Mouse (Mus musculus): Measurements from ENCODE around the gene Sema5a.

The Sema5a gene

DNA sequence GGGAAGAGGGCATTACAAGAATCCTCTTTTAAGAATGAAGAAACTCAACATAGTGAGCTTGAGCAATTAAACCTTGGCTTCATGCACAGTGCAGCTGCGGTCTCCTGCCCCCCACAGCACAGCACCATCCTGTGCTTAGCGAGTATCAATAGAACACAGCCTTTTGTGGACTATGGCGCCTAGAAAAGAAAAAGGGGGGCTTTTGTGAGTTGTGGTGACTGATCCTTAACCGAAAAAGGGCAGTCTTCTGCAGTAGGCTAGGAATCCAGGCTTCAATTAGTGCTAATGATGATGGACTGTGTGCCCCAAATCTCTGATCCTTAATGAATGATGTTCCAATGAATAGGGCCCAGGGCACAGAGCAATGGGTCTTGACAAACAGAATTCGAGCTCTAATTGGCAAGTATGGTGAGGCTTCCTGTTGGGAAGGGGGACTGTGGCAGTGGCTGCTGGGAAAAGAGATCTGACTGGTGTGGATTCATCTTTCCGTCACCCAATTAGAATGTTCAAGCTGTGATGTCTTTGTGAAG is 324.3 kb downstream of the Sema5a start:
- DNase-seq: no peak

DNA sequence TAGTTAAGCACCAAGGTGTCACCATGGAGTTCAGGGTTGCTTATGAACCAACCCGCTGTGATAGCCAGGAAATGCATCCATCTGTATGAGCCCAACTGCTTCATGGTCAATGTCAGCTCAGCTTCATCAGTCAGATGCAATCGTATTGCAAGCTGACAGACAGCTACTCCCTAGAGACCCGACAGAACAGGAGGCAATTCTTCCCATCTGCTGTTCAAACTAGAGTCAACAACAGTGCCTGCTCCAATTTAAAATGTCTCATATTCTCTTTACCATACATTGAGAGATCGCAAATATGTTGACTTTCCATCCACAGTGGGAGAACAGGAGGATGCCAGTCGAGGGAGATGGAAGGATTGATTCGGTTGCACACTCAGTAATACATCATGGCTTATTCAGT is 329.7 kb downstream of the Sema5a start:
- DNase-seq: no peak

DNA sequence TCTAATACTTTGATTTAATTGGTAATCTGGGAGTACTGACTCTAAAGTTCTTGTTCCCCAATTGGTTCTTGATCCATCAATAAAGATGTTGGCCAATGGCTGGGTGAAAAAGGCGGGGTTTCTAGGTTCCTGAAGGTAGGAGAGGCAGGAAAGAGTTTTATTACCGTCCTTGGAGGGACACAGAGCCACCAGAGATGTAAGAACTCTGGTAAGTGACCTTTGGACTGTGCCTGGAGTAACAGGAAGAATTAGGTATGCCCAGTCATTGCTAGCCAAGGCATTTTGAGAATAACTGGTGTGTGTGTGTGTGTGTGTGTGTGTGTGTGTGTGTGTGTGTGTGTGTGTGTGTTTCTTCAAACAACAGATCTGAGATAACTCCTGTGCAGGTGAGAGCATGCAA is 330.6 kb downstream of the Sema5a start:
- no peak for DNase-seq

DNA sequence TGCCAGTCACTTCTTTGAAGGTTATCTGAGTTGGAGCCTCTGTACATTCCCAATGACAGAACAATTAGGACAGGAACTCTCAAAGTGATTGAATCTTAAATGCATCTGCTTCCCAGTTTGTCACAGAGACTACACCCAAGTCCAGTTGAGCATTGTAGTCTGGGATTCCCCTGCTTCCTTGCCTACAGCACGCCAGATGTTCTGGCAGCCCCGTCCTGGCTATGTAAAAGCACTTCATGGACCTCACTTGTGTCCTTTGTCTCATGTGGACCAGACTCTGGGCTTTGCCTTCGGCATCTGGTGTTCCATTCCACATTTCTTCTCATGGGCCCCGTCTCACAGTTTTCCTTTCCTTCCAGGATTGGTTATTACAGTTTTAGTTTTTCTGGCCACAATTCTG is 334.7 kb downstream of the Sema5a start:
- DNase-seq: no peak

DNA sequence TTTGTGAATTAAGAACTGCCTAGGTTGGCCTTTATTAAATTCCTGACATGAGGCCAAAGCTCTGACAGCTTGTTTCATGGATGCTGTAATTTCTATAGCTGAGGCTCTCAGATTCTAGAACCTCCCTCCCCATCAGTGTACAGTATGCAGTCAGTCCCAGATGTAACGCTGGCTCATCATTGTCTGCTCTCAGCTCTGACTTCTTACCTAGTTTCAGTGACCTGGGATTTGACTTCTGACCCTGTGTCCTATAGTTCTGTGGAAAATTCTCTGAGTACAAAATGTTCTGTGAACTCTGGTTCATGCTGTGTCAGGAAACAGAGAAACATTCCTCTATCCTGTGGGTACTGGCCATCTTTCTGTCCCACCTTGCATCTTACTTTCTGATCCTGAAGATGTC is 346.0 kb downstream of the Sema5a start:
- DNase-seq: no peak

DNA sequence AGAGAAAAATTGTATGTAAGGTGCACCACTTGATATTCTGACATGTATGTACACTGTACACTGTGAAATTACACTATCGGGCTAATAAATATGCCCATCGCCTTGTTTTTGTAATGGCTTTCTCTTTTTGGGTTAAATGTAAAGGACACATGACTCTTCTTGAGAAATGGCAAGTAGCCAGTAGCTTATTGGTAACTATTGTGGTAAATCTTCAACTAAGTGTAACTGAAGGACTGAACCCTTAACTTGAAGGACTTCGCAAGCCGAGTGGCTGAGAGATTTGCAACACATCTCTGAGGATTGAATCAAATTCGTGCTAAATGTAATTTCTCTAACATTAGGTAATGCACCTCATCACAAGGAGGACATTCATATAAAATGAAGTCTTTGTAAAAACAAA is 349.1 kb downstream of the Sema5a start:
- DNase-seq: no peak

DNA sequence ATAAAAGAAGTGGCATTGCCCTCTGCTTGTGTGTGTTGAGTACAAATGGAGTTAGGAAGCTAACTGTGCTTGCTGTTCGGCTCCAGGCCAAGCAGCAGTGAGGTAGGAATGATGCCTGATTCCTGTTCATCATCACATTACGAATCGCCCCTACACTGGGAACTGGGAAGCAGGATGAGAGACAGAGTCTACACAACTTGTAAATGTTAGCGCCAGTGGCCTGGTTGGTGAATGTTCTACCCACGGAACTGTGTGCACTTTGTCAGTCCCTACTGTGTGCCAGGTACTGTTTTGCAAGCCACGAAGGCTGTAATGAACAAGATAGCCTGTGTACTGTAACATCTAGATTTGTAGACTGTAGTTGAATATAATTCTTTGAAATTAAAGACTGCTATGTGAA is 352.0 kb downstream of the Sema5a start:
- no peak for DNase-seq

DNA sequence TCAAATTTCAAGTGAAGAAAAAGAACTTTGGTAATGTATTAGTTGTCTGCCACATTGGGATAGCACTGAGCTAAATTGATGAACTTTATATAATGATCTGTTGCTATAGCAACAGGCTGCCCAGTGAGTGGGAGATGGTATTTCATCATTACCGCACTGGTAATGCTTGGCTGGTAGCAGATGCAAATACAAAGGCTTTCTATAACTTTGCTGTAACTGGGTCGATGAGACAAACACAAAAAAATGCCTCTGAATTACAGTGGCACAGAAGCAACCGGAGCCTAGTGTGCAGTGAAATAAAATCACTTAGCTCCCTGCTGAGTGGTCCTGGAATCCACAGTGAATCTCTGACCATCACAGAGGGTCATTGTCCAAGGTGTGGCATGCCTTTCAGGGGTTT is 352.6 kb downstream of the Sema5a start:
- no peak for DNase-seq

DNA sequence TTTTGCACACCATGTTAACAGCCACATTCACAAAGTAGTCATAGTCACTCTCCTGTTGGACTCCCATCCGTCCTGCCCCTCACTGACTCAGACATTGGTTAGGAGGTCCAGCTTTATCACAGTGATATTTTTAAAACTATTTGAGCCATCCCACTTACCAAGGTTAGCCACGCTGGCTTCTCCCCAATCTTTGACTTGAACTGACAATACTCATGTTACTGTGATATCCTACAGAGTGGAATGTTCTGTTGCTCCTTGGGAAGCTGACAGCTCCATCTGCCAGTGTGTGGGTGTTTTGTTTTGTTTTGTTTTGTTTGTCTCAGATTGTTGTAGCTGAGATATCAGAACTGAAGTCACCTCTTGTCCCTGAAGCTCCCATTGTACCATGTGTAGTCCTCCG is 362.6 kb downstream of the Sema5a start:
- DNase-seq: peak; percentile 57

DNA sequence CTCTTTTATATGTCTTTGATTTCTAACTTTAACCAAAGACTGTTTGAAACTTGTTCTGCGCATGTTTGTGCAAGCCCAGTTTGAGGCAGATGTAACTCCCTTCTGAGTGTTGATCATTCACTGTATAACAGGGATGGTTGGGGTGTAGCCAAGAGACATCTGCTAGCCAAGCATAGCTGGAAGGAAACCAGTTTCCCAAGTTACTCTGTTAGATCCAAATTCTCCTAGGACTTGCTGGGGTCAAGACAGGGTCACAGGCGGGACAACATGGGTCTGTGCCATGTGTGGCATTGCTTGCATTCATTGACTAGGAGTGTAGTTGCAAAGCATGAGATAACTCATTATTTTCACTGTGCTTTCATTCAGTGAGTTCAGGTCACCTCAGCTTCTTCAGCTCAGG is 366.2 kb downstream of the Sema5a start:
- DNase-seq: no peak

DNA sequence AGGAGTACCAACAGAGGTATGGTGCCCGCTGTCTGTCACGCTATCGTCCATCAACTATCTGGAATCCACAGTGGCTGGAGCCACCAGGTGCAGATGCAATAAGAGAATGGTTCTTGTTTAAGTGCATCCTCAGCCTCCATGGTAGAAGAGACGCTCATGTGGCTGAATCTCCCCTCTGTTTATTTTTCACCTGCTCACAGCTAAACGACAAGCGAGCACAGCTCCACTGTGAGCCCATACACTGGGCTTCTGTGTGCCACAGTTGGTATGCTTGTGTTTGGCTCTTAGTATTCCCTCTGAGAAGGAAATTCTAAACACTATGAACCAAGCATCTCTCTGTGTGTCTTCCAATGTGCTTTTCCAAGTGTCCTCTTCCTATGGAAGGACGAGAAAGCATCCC is 366.6 kb downstream of the Sema5a start:
- DNase-seq: no peak

DNA sequence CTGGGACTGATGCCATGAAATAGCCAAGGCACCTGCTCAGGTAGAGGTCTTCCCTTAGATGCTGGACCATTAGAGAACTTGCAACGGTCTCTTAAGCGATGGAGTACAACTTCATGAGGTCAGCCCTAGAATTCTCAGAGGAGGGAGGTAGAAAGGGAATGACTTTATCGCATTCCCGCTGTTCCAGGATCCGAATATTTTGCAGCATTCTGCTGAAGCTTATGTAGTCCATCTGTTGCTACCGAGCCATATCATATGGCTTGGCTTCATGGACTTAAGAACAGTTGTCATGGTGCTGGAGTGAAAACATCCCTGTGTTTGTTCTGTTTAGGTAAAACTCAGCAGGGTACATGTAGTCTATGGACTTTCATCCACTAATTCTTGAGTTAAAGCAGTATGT is 369.1 kb downstream of the Sema5a start:
- peak; percentile 50 for DNase-seq

DNA sequence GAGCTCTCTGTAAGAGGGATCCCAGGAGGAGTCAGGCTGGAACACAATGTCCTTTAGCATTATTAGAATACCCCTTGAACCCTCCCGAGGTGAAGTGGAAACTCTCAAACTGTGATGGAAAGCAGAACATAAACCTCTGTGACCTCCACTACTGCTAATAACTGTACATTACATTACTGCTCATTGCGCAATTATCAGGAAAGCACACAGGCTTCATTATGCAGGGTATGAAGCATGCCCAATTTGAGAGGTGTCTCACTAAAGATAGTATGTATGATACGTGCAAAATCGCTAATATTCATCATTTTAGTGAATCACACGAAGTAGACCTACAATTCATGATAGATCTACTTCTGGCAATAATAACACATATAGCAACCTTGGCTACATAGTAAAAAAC is 371.2 kb downstream of the Sema5a start:
- no peak for DNase-seq

DNA sequence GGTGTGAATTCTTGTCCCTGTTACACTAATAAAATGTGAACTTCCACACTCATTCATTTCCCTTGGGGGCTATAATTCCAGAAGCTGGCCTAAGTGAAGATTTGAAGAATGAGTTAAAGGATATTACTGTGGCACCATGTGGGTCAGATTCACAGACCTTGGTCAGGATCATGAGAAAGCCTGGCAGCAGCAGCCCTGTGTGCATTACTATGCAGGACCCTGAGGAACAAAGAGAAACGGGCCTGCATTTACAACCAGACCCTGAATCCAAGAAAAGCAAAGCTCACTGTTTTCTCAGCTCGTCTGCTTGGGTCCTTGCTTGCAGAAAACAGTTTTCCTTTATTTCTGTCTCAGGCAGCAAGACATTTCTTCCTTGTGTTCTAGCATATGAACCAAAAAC is 374.6 kb downstream of the Sema5a start:
- no peak for DNase-seq

DNA sequence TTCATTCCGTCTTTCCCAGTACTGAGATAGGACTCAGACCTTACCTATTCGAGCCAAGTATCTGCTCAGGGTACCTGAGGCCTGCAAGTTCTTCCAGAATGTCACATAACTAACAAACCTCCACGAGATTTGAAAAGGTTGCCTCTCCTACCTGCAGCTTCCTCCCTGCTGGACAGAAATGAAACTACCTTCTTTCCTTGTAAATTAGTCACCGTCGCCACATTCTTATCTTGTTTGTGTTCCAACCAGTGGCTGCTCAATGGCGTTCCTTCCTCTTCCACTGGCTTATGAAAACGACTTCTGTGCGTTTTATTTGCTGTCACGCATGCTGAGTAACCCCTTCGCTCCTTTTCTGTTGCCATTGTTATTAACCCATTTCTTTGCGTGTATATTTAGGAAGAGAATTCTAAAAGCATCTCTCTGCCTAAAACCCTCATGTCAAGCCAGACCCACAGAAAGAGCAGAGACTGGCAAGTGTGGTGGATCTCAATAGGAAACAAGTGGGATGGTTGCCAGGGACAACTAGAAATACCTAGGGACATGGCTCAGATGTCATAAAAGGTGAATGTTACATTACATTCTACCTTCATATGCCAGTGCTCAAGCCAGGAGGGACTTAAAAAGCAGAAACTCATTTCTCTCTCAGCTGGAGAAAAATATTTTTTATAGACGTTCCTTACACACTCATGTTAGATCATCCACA is 378.6 kb downstream of the Sema5a start:
- DNase-seq: peak; percentile 61

DNA sequence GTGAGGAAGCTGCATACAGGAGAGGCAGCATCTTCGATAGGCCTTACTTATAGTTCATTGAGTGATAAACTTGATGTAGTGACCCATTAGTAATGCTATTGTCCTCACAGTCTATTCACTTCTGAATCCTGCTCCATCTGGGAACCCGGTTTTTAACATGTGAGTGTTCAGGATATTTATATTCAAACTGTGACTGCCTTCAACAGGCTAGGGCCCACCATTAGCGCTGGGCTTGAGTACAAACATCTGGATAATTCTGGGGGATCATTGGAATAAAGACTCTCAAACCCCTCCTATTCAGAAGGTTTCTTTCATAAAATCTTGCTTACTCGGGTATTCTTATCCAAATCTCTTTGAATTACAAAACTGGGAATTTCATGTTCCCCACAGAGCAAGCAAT is 379.5 kb downstream of the Sema5a start:
- no peak for DNase-seq

DNA sequence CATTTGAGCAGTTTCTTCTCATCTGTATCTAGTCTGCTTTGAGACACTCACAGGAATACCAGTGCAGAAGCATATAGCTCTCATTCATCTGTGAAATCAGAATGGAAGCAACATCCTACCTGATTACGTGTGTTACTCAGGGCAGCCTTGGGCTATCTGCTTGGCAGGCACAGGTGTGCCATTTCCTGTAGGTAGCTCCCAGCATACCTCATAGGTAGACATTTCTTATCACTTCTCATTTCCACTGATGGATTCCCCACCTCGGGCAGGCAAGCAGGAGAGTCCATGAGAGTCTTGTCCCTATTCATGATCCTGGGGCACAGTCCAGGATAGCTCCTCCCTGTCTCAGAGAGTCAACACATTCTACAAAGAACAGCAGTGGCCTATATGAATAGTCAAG is 381.4 kb downstream of the Sema5a start:
- DNase-seq: no peak

DNA sequence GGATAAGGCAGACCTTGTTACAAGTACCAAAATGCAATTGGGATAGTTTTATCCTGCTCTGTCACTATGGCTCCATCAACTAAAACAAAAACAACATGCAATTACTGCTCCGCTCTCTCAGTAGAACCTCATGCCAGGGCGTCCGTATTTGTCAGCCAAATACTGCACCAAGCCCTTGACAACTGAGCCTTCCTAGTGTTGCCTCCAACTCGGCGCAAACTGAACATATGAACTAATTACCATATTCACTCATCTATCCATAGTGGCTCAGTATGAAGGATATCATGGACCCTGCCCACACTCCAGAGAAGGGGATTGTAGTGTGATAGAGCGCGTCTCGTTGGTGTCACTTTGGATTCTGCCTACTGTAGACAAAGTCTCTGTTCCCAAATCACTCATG is 389.1 kb downstream of the Sema5a start:
- no peak for DNase-seq

DNA sequence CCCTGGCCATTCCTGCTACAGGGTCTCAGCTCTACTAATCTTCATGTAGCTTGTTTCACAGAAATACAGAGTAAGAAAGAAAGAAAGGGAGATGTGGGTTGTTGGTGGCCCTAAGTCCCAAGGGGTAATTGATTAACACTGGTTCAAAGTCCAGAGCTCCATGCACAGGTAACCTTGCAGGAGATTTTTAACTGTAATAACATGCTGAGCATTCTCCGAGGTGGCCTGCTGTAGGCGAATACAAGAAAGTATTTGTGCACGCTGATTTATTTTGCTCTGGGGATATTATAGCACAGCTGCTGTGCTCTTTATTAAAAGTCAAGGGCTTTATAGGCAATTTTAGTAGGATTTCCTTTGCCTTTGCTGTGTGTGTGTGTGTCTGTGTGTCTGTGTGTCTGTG is 393.3 kb downstream of the Sema5a start:
- no peak for DNase-seq

DNA sequence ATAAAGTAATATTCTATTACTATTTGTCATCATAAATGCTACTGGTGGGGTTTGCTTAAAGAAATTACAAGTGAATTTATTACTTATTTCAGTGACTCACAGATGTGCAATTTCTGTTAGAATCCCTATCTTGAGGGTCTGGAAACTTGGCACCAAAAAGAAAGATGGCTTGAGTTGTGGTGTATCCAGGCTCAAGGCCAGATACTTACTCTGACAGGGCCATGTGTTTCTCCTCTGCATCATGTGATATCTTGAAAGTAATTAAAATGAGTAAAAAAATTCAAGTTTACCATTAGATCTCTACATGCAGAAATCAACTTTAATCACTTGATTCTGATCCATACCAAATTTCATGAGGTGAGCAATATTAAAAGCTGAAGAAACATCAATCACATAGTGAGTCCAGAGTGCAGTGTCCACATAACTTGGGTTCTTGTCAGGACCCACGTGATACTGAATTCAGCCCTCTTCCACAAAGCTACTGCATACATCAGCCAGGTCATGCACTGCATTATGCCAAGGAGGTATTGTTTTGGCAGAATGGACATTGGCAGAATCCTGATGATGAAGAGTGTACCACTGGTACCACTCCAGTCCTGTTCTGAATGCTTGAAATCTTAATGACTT is 402.6 kb downstream of the Sema5a start:
- no peak for DNase-seq

DNA sequence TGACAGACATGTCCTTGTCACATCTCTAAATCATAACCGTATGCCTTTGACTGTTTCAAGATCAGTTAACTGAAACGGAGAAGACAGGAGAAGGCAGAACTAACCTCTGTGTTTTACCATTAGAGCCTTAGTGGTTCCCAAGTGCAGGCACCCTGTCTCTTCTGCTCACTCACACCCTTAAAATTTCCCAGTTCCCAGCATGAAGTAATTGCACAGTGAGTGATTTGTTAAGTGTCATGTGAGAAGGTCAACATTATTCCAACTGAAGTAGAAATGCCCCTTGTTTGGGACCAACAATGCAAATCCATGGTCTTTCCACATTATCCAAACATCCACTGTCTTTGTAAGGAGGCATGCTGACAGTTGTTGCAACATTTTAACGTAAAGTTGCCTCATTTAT is 409.4 kb downstream of the Sema5a start:
- DNase-seq: no peak

DNA sequence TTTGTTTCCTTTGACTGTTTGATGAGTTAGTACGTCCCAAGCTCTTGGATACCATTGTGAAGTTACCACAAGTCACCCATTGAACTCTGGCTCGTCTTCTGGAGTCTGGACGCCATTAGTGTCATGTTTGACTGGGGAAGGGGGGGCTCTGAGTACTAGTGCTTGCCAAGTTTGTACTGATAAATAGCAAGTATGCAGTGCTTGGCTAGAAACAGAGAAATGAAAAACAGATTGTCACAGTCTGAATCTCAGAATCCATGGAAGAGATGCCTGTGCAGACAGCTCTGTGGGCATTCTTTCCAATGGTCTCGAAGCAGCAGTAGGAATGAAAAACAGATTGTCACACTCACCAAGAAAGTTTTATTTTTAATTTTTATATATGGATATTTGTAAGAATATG is 411.4 kb downstream of the Sema5a start:
- DNase-seq: no peak

DNA sequence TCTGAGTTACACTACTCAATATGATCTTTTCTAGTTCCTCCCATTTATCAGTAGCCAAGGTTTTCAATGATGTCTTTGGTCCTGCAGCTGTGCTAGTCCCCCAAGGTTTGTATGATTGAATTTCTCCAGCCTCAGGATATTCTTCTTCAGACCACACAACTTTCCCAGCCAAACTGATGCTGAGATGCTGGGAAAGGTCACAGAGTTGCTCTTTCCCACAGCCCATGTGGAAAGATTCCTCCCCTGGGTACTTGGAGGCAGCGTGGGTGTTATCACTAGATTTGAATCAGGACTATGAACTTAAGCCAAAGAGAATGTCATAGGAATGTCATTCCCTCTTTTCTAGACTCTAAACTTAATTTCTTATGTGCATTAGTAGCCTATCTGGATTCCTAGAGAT is 431.8 kb downstream of the Sema5a start:
- no peak for DNase-seq

DNA sequence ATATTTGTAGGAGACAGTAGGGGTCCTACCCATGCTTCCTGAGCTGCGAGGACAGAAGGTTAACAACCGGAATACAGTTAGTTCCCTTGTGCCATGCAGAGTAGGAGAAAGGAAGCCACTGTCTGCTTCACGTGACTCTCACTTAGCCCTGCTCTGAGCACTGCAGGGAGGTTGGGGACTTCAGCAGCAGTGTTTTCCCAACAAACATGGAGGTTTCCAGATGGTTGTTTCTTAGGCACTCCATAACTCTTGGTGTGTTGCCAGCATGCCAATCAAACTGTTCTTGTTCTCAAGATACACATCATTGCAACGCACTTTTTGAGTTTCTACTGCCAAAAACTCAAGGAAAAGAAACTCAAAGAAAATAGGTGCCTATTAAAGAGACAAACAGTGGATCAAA is 440.5 kb downstream of the Sema5a start:
- no peak for DNase-seq

DNA sequence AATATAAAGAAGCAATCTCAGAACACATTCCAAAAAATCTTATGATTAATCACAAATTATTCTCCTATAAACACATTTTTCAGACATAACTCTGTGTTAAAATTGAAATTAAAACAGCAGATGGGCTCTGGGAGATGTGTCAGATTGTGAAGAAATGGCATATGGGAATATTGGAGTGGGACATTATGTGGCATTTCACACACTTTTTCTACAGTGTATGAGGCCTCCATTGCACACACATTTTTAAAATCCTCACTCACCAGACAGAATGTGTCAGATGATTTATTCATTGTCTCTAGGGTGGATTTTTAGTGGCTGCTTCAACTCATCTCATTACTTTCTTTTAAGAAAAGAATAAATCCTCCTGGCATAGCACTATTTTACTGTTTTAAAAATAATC is 446.4 kb downstream of the Sema5a start:
- DNase-seq: peak; percentile 11

Measured in cerebellum, adult 9-10 months (tissue).